Mouse (Mus musculus) layer of hippocampus, adult 8-10 months (tissue): ENCODE results near the gene Fgfr2. TPM values are rescaled to one million over a fixed set of nuclear protein-coding genes. Genes with fewer than 3 reads are reported as not detected.

Experiments
- DNase-seq, 2 experiments: peaks; one replicate each; pipeline ENCODE4 v3.0.0; 2022; ENCODE audit warnings: low spot score in 2 of 2
- total RNA-seq, 4 experiments: library from RNA; stranded (reverse); gene quantifications; 2 replicates each; pipeline ENCODE4 v1.2.4; 2022

Gene Fgfr2
- total RNA-seq, 4 experiments from 2014 or later = 60.7 to 72.9 (median 65.8) TPM

DNA sequence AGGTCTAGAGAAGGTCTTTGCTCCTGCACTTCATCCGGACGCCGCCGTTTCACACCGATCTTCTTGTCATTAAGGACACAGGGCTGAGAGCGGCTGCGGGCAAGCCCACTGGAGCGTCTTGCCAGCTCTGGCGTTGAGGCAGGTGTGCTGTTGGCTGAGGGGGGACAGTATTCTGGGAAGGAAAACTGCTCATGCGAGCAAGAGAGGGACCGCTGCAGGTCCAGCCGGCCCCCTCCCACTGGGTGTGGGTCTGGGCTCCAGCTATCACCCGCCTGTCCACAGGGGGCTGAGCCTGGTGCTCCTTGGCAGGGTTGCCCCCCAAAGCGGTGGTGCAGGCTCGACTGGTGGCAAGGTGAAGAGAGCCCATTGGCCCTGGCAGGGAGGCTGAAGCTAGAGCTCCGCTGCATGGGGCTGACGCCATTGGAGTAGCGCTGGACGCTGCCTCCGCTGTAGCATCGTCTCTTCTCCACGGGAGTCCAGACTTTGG, 363.7 kb downstream of the Fgfr2 start:
- DNase-seq = no peak

DNA sequence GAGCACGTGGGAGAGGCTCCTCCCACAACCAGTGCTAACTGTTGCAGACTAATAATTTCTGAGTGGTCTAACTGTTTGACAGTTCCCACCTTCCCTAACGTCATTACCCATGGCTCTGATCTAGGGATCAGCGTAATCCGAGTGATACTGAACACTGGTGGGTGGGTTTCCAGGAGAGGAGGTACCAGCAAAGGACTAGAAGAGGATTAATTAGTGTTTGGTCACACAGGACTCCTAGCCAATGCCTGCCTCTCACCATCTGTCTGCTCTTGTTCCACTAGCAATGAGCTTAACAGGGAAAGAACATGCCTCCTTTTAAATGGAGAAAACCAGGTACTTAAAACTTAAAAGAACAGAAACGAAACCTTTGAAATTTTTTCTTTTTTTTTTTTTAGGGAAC, 364.3 kb downstream of the Fgfr2 start:
- DNase-seq = no peak

DNA sequence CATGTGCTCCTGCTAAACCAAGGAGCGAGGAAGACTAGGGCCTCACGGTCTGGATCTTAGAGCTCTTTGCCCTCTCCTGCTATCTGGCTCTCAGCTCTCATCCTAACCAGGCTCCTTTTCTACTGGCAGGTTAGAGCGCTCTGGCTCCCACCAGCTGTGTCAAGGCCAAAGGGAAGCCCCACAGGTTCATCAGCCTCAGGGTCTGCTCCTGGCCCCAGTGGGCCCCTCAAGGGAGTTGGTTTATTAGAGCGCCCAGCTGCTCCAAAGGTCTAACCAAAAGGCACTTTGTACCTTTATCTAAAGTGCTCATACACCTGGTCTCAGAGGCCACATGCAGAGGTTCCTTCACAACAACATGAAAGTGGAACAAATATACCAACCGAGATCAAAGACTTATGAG, 366.8 kb downstream of the Fgfr2 start:
- DNase-seq = no peak

DNA sequence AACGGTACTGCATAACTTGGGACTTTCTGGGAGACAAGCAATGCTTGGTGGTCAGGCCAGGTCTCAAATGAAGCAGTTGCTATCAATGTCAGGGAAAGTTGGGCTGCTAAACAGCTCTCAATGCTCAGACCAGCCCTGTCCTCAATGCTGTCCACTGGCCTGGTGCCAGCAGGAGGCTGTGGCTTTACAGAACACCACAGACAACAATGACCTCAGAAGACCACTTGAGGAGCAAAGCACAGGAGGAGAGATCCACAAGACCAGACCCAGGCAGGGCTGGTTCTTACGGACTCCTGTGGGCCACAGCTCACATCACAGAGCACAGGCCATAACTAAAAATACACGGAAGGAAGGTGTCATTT, 368.8 kb downstream of the Fgfr2 start:
- DNase-seq = no peak

DNA sequence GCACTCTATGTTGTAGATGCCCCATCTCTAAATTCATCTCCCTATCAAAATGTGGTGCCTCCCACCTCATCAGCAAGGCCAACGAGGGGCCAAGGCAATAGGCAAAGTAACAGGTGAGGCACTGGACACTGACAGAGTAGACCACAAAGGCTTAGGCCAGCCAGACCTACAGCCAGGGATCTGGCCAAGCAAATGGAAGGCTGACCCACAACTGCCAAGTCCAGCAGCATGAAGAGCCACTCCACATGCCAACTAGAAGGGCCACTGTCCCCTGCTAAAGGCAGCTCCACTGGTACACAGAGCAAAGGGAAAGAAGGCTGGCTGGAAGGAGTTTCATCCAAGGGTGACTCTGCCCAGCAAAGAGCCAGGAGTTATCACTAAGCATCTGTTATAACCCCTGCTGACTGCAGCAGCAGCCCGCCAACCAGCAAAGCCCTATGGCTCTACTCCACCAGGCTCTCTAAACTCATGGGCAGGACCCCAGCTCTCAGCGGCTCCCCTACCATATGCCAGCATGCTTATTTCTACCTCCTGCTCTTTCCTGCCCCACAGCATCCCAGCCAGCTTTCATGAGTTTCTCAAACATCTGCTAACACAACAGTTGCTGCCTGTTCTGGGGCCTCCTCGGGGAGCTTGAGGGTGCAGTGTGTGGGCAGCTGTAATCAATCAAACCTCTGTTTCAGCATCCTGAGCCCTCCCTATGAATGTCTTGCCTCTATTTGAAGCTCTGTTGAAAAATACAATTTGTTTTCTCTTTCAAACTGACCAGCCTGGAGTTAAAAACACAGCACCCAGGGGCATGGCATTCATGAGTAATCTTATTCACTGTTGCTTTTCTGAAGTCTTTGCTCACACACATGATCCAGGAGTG, 369.4 kb downstream of the Fgfr2 start:
- DNase-seq = no peak

DNA sequence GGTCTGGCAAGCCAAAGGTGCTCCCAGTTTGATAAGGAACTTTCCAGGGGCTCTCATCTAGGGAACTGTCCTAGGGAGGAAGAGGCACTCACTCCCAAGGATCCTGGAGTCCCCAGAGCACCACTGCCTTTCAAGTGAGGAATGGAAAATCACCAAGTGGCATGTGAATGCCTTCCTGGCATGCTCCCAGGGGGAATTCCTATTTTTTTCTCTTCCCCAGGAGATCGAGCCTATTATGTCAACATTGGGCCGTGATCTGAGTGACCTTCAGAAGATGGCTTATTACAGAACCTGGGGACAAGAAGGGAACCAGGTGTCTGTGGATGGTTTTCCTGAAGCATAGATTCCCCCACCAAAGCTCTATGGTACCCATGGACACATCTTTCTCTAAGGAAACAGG, 371.4 kb downstream of the Fgfr2 start:
- no peak for DNase-seq

DNA sequence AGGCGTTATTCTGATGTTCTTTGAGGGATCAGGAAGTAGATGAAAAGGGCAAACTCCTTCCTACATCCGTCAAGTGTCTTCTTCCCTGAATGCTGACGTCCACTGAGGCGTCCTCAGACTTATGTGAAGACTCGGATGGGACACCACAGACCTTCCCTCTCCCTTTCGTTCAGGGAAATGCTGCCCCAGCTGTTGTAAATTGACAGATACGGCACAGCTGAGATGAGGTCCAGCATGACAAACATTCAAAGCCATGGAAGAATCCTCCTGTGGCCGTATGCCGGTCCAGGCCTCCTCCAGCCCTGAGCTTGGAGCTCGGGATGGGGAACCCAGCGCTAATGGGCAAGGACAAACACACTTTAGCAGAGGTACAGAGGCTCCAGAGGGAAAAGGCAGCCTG, 373.6 kb downstream of the Fgfr2 start:
- DNase-seq = no peak

DNA sequence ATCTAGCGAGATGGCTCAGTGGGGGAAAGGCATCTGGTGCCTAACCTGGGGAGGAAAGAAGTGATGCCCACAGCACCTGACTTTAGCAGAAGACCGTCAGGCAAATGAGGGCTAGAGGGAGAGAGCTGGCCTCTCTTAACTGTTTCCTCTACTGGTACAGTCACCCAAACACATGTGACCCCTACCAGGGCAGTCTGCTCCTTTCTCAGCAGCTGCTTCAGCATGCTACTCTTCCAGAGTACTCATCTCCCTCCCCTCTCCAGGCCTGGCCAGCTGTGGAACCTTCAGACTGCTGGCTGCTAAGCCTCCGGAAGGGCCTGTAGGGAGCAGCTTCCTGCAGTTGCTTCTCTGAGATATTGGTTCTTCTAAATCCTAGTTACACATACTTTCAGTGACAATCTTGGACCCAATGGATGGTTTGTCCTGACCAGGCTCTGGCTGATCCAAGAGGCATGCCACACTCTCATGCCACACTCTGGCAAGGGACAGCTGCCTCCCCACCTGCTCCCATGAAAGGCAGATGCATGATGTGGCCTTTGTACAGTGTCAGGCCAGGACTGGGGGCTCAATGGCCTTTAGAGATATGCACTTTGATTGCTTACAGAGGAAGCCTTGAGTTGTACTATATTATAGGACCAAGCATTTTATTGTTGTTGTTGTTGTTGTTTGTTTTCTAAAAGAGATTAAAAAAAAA, 374.9 kb downstream of the Fgfr2 start:
- no peak for DNase-seq

DNA sequence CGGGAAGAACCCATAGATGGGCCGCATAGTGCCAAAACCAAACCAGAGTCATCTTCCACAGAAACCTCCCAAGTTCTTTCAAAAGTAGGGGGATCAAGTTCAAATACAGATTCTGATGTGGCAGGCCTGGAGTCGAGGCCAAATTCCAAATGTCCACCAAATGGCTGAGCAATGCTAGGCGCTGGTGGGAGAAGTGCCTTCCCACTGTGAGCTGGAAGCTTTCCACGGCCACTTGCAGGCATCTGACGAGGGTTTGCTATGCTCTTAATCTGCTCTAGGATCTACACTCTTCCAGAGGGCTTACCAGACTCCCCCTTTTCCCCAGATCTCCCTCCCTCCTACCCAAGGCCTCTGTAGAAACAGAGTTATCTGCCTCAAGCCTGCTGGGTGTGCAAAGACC, 376.1 kb downstream of the Fgfr2 start:
- DNase-seq = no peak

DNA sequence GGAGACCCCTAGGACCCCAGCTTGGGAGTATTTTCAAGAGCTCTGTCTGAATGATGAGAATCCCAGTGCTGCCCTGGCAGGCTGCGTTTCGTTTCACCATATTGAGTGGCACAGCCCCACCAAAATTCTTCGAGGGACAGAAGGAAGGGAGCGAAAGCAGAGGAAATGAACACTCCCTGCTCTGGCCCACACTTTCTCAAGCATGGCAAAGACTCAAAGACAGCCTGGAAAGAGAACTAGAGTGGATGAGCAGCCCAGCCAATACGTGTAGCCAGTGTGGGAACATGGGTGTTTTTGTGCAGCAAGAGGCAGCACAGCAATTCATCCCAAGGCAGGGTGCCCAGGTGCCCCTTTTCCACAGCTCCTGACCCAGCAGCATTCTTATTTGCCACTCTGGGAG, 380.2 kb downstream of the Fgfr2 start:
- DNase-seq = peak in 1 of 2 experiments; percentile 39

DNA sequence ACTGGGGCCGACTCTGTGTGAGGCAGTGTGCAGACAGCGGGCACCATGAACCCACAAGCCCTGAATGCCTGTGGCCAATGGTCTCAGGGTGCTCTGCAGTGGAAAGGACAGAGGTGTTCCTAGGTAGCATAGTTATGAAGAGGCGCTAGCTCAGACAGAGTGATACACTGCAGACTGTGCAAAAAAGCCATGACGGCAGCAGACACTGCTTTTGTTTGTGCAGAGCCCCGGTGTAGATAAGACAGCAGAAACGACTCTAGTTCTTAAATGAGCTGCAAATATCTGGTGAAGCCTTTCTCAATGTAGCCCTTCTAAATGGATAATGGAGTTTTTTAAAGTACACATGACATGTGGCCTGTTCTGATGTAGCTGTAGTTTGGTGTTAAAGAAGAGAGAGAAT, 383.3 kb downstream of the Fgfr2 start:
- no peak for DNase-seq

DNA sequence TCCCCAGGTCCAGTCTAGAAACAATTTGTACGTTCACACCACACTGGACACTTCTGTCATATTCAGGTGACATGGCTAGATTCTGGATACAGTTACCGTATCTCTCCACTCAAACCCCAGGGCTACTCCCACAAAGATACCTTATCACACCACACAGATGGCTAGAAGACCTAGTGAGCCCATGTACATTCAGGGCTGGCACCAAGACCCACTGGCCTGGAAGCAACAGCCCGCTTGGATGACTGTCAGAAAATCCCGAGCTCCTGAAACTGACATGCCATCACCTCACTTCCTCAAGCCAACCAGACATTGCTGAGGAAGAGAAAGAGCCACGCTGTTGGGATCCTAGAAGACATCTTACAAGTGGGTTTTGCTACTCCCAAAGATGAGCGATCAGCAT, 384.3 kb downstream of the Fgfr2 start:
- no peak for DNase-seq

DNA sequence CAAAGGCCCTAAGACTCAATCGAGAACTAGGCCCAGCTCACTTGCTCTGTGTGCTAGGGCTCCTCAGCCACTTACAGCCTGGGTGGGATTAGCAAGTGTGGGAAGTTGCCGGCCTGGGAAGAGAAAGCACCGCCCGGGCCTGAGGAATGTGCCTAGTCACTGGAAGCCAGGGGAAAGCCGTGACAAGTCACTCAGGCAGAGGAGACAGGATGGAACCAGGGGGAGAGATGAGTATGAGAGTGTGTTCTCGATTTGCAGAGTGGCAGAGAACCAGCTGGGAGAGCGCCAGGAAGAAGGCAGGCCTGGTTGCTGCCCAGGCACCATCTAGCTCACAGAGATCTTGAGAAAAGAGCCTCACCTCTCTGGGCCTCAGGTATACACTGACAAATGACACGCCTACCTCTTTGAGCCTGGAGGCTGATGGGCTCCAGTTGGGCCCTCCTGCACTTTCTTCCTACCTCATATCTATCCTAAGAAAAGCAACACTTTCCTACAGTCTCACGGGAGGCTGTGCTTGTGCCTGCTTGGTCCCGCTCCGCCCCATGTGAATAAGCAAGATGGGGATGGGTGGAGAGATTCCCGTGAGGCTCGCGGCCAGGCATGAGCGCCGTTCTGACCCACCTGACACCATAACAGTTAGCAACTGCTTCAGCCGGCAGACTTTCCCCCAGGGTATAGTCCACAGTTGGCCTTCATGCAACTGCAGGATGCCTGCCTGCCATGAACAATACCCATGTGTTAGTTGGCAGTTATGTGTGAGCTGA, 386.9 kb downstream of the Fgfr2 start:
- peak in 1 of 2 experiments; percentile 45 for DNase-seq

DNA sequence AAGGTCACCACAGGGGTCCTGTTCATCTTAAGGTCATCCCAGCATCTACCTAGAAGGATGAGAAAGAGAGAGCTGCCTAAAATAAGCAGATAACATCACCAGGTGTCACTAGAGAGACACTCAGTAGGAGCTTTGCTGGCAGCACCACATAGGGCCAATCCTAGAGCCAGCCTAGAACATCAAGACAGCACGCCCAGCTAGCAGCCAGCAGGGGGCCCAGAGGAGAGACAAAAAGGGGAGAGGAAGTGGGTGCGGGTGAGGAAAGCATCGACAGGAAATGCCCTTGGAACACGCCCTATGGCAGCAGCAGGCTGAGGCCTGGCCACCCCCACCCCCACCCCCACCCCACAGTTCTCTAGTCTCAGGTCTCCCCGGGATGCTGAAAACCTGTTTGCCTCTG, 388.0 kb downstream of the Fgfr2 start:
- no peak for DNase-seq

DNA sequence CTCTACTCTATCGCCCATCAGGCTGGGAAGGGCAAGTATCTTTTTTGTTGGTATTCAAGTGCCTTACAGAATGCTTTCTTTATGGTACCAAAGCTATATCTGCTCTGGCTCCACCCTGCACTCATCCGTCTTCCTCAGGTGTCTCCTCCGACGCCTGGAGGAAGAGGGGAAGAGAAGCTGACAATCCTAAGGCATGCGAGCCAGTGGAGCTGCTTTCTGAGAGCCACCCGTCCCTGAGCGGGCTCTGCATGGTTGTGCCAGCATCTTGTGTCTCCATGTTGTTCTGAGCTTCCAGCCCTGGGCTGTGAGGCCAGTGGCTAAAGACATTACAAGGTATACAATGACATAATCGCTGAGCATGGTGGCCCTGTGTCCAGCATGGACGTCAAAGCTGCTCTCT, 388.9 kb downstream of the Fgfr2 start:
- no peak for DNase-seq

DNA sequence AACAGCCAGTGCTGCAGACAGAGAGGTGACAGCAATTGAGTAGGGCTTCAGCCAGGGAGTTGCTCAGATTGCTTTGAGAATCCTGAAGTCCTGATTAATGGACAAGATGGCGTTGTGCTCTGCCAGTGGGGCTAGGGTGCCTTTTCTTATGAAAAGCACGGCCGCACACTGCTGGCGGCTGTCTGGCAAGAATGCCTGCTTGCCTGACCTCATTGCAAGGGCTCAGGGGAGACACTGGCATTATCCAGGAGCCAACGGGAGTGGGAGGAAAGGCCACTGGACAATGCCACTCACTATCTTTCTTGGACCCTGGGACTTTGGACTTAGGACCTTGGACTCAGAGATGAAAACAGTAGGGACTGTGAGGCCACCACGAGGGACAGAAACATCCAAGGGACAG, 389.6 kb downstream of the Fgfr2 start:
- no peak for DNase-seq

DNA sequence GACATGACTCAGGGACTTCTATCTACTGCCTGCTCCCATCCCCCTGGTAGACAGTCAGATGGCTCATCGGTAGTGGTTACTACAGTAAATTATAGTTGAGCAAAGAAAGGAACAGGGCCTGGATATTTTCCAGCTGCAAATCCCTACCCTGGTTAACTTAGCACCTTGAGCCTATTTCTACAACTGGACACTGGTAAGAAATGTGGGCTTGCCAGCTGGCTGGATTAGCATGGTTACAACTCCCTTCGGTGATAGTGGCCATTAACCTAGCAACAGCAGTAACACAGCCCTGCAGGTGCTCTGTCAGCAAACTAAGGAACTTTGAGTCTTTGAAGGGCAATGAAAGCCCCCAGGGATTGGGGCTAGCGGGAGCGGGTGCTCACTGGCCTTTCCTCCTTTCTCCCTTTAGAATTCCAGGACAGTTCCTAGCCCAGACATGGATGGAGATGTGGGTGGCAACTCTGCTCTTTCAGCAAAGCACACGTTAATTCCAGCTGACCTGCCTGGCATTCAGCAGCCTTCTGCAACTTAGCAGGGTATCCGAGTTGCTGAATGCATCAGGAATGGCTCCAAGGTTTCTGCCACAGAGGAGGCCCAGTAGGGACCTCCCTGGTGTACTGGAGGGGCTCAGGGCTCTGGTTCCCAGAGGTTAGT, 390.9 kb downstream of the Fgfr2 start:
- no peak for DNase-seq

DNA sequence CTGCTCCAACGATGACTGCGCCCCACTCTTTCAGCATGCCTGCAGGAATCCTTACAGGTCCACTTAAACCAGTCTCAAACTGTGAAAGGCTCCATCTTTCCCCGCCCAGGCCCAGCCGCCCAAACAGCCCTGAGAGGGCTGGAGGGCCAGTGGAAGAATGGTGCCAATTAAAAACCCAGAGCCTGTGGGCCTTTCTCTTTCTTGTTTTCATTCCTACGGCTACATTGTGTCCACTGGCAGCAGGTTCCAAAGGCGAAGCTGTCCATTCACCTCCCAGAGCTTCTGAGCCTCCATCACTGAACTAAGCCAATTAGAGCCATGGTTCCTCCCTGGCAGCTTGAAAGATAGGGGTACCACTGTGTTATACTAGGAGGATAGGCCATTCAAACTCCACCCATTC, 391.6 kb downstream of the Fgfr2 start:
- DNase-seq = no peak

DNA sequence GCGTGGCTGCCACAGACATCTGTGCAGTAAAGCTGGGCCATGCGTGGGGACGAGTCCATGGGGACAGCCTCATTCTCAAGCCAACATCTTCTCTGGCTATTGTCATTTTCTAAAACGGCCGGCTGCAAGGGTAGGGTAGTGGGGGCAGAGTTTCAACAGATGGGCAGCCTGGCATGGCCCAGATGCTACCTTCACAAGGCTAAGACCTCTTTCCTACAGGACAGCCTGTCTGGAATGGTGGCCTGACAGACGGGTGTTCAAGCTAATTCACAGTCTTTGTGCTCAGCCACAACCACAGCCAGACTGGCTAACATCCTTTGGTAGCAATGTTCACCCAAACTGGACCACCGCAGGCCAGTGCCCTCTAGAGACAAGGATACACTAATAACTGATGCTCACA, 392.6 kb downstream of the Fgfr2 start:
- no peak for DNase-seq

DNA sequence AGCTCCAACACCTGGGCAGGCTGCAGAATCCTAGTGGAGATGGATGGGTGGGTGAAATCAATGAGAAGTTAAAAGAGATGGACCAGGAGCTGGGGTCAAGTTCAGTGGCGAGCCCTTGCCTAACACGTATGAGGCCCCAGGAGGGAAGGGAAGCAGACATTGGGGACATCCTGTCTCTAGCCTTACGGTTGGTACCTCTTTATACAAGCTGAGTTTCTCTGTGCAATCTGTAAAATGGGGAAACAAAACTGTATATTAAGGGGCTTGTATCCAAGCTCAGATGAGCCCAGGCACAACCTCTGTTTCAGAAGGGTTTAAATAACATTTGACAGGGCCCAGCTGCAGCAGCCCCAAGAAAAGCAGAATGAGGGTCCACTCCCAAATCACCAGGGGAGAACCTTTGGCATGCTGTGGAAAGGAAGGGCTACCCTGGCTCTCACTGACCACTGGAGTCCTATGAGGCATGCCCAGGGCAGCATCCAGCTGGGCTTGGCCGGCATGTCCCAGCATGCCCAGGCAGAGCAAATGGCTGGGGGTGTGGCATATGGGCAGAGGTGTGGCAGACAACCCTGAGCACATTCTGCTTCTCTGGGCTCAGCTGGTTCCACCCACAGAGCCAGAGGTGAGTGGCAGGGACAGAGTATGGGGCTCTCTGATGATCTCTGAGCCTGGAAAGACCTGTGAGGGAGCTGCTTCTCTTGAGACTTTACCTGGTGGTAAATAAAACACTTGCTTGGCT, 393.9 kb downstream of the Fgfr2 start:
- DNase-seq = no peak
